In the genomic region with DNA sequence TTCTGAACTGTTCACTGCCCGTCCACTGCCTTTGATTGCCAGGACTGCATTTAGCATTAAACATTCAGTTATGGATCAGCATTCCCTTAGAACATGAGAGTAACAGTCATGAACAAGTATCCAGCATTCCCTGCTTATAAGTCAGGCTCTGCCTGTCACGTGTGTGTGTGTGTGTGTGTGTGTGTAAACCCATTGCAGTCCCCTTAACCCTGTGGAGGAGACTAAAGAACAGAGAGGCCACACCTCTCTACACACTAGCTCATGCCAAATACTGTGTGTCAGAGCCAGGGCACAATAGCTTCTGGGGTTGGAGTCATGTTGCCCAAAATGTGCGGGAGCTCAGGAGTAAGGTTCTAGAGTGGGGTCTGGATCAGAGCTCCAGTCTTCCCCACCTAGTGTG, we compare ENCODE assay signal across 9 mouse cellular contexts. TPM values are rescaled to one million over a fixed set of nuclear protein-coding genes. Genes with fewer than 3 reads are reported as not detected.
A peak's percentile ranks its signal among the peaks of the same experiment; 100 is the strongest.
DNase-seq lines count a peak whose midpoint lies in the region; ATAC-seq and TF ChIP-seq lines count a peak whose summit lies in the region.
"Had no signal": no experiment of that assay in that cellular context is flagged by ENCODE, and none has a peak within 500 bp of the region (broad histone marks: within the 10 kb centered on the region; RNA-seq: fewer than 3 reads in every experiment).

No protein-coding gene starts in this region.

- H3K4me3 ChIP-seq in hindbrain, embryonic 10.5 days = no peak overlapping the region
- H3K4me3 ChIP-seq in hindbrain, embryonic 11.5 days (ENCODE audit: low read depth, low read length) = no peak overlapping the region
- H3K4me3 ChIP-seq in hindbrain, embryonic 15.5 days = no peak overlapping the region
- H3K4me3 ChIP-seq in midbrain, embryonic 12.5 days = no peak overlapping the region
- H3K4me3 ChIP-seq in gastrocnemius, adult 2 months = no peak overlapping the region

- H3K4me2 ChIP-seq in hindbrain, embryonic 11.5 days (replicated peaks; ENCODE audit: low read depth, low read length) = no peak overlapping the region
- no peak overlapping the region for H3K4me2 ChIP-seq in hindbrain, embryonic 15.5 days
- no peak overlapping the region for H3K4me2 ChIP-seq in midbrain, embryonic 12.5 days (replicated peaks)
- H3K4me2 ChIP-seq: lung, embryonic 14.5 days had no signal

- no peak for ATAC-seq in hindbrain, embryonic 11.5 days (ENCODE audit: low FRiP score)
- ATAC-seq in hindbrain, embryonic 15.5 days (ENCODE audit: low FRiP score, low read depth) = no peak; the same call in 1 of the 2 replicates
- no peak for ATAC-seq in midbrain, embryonic 12.5 days (ENCODE audit: low FRiP score, low read depth)

- DNase-seq in hindbrain, embryonic 10.5 days (ENCODE audit: low spot score) = no peak
- DNase-seq in hindbrain, embryonic 11.5 days (ENCODE audit: low spot score) = no peak
- peak; percentile 13 for DNase-seq in brain, embryonic 14.5 days (ENCODE audit: low read depth)
- no peak for DNase-seq in gastrocnemius, adult 2 months
- no peak for DNase-seq in cerebellum, adult 9-10 months
- DNase-seq in left cerebral cortex, postnatal 25 days (ENCODE audit: low spot score in 2 of 2) = no peak
- DNase-seq: lung, embryonic 14.5 days had no signal

- no peak for TF ChIP-seq POLR2A in brain, embryonic 14.5 days (IDR thresholded peaks at IDR 0.05; ENCODE audit: borderline replicate concordance, extremely low read depth, insufficient read depth, insufficient read length, poor library complexity, severe bottlenecking)

- peaks cover 5% of the 10 kb centered on the region; the same call in 1 of the 2 replicates for H3K27me3 ChIP-seq in hindbrain, embryonic 10.5 days (ENCODE audit: insufficient read depth, poor library complexity, severe bottlenecking)
- H3K27me3 ChIP-seq in hindbrain, embryonic 11.5 days (ENCODE audit: control insufficient read depth, insufficient read depth, low read length) = no peaks in the 10 kb centered on the region; the same call in 1 of the 2 replicates
- no peaks in the 10 kb centered on the region for H3K27me3 ChIP-seq in hindbrain, embryonic 15.5 days
- no peaks in the 10 kb centered on the region; the same call in 1 of the 2 replicates for H3K27me3 ChIP-seq in midbrain, embryonic 12.5 days

- H3K4me1 ChIP-seq in hindbrain, embryonic 10.5 days (replicated peaks) = peaks cover 30% of the 10 kb centered on the region
- no peaks in the 10 kb centered on the region; the same call in 1 of the 2 replicates for H3K4me1 ChIP-seq in hindbrain, embryonic 11.5 days (replicated peaks; ENCODE audit: control insufficient read depth, insufficient read depth, low read length)
- peaks cover 18% of the 10 kb centered on the region for H3K4me1 ChIP-seq in hindbrain, embryonic 15.5 days (replicated peaks)
- H3K4me1 ChIP-seq in midbrain, embryonic 12.5 days = peaks cover 23% of the 10 kb centered on the region

- no peak overlapping the region for H3K9ac ChIP-seq in hindbrain, embryonic 11.5 days (ENCODE audit: low read depth, low read length)
- no peak overlapping the region for H3K9ac ChIP-seq in hindbrain, embryonic 15.5 days
- H3K9ac ChIP-seq in midbrain, embryonic 12.5 days (replicated peaks) = 0 out of 2 replicates have a peak overlapping the region, but pooled peaks have one; percentile 5
- H3K9ac ChIP-seq: lung, embryonic 14.5 days had no signal

- peak overlapping the region; percentile 29; the same call in 1 of the 2 replicates for H3K27ac ChIP-seq in hindbrain, embryonic 10.5 days
- no peak overlapping the region for H3K27ac ChIP-seq in hindbrain, embryonic 11.5 days (ENCODE audit: low read depth, low read length)
- H3K27ac ChIP-seq in hindbrain, embryonic 15.5 days (replicated peaks) = 0 out of 2 replicates have a peak overlapping the region, but pooled peaks have one; percentile 12
- H3K27ac ChIP-seq in midbrain, embryonic 12.5 days (replicated peaks) = no peak overlapping the region
- no peak overlapping the region for H3K27ac ChIP-seq in gastrocnemius, adult 2 months

- intact Hi-C loops in gastrocnemius, adult 2 months (cut with DNase I) = loop anchor here (5.0 kb wide), 1 partner anchor 63 kb away; a partner anchor contains a TSS
- intact Hi-C loops in left cerebral cortex, postnatal 25 days (cut with DNase I) = loop anchor here (2.0 kb wide), 1 partner anchor 59 kb away; no protein-coding TSS in a partner anchor

- H3K9me3 ChIP-seq in hindbrain, embryonic 10.5 days = no peaks in the 10 kb centered on the region
- H3K9me3 ChIP-seq in hindbrain, embryonic 11.5 days (ENCODE audit: control insufficient read depth, low read length) = no peaks in the 10 kb centered on the region
- no peaks in the 10 kb centered on the region for H3K9me3 ChIP-seq in hindbrain, embryonic 15.5 days
- no peaks in the 10 kb centered on the region for H3K9me3 ChIP-seq in midbrain, embryonic 12.5 days

- no peak for TF ChIP-seq CTCF in brain, embryonic 14.5 days (IDR thresholded peaks at IDR 0.05; ENCODE audit: borderline replicate concordance, extremely low read depth, insufficient read depth, insufficient read length)
- TF ChIP-seq CTCF in gastrocnemius, adult 2 months (IDR thresholded peaks at IDR 0.05) = no peak

- no peaks in the 10 kb centered on the region for H3K36me3 ChIP-seq in hindbrain, embryonic 10.5 days
- H3K36me3 ChIP-seq in hindbrain, embryonic 11.5 days (ENCODE audit: control insufficient read depth, insufficient read depth, low read length) = no peaks in the 10 kb centered on the region
- H3K36me3 ChIP-seq in hindbrain, embryonic 15.5 days = no peaks in the 10 kb centered on the region
- no peaks in the 10 kb centered on the region for H3K36me3 ChIP-seq in midbrain, embryonic 12.5 days

- 68% methylated on average over 3 of the region's 3 CpGs for WGBS in hindbrain, embryonic 10.5 days
- WGBS in hindbrain, embryonic 11.5 days = 59% methylated on average over 3 of the region's 3 CpGs
- 44% methylated on average over 3 of the region's 3 CpGs for WGBS in hindbrain, embryonic 15.5 days
- WGBS in midbrain, embryonic 12.5 days = 62% methylated on average over 3 of the region's 3 CpGs

RNA-seq across cellular contexts. Expression of a gene that starts 26.8 kb away (rescaled TPM):
- polyA plus RNA-seq in hindbrain, embryonic 10.5 days (2016; fragmentation: Nextera tagmentation; extraction: Ambion mirVana) = 4.9 and 8.9 TPM in 2 replicates
- 5.8 and 7.9 TPM in 2 replicates for polyA plus RNA-seq in hindbrain, embryonic 11.5 days (2014; fragmentation: Nextera tagmentation; extraction: Ambion mirVana)
- 31.1 and 46.2 TPM in 2 replicates for polyA plus RNA-seq in brain, embryonic 14.5 days (2012; rRNA removed)
- polyA plus RNA-seq in hindbrain, embryonic 15.5 days (2015; fragmentation: Nextera tagmentation; extraction: Ambion mirVana) = 21.2 and 21.6 TPM in 2 replicates
- polyA plus RNA-seq in midbrain, embryonic 12.5 days (2016; fragmentation: Nextera tagmentation; extraction: Ambion mirVana) = 24.5 and 26.4 TPM in 2 replicates
- not detected for total RNA-seq in gastrocnemius, adult 2 months (2021)
- 10 to 100 TPM; 55.9 to 77.4 TPM for total RNA-seq in left cerebral cortex, postnatal 25 days (2021)

Comparison
In these comparisons a context has a peak if more than half of its experiments do, and no peak if none do; other contexts are left out.
1. H3K27ac ChIP-seq: peak in hindbrain, embryonic 10.5 days (single experiment) and hindbrain, embryonic 15.5 days (single experiment); none in hindbrain, embryonic 11.5 days (single experiment), midbrain, embryonic 12.5 days (single experiment) and gastrocnemius, adult 2 months (single experiment).